Mouse (Mus musculus): ENCODE measurements around the gene Fam172a. TPM values are rescaled to one million over a fixed set of nuclear protein-coding genes. Genes with fewer than 3 reads are reported as not detected.
A peak's percentile ranks its signal among the peaks of the same experiment; 100 is the strongest.

Gene Fam172a
- polyA plus RNA-seq, 1 experiment from 2014 or later: 28.7 TPM

DNA sequence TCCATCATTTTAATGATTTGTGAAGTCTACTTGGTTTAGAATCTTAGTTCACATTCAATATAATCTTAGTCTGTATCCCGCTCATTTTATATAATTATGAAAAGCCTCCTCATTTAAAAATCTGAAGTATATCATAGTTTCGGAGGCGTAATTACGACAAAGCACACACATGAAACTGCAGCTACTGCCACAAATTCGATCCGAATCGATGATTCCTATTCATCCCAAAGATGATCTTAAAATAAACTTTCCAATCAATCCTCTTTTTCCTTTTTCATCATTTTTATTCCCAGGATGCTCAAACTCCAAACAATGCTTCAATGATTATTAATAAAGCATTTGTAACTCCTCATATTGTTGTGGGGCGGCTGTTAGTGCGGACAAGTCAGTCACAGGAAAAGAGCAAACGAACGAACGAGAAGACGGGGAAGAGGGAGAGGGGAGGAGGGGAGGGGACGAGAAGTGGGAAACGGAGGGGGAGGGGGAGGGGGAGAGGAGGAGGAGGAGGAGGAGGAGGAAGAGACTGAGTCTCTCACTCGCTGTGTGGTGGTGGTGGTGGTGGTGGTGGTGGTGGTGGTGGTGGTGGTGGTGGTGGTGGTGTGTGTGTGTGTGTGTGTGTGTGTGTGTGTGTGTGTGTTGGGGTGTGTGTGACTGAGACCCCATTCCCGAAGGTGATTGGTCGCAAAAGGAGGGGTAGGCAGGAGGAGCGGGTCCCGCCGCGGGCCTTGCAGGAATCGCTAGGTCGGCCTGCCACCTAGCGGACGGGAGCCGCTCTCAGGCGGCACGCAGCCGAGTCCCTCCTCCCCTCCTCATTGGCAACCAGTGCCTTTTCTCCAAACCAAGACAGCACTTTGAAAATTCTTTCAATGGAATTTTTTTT is 499.4 kb downstream of the Fam172a start:
- peak; percentile 96 for DNase-seq (ENCODE audit: low spot score)
- H3K27ac ChIP-seq: peak overlapping the region; percentile 50; the same call in 1 of the 2 replicates
- H3K36me3 ChIP-seq (ENCODE audit: insufficient read depth, low read length): no peaks in the 10 kb centered on the region
- H3K4me3 ChIP-seq (replicated peaks; ENCODE audit: low read depth, low read length): peak overlapping the region; percentile 82
- no peak overlapping the region for H3K9ac ChIP-seq (ENCODE audit: low read depth, low read length)
- 1% methylated on average over 29 of the region's 30 CpGs for WGBS
- H3K9me3 ChIP-seq (replicated peaks; ENCODE audit: low read length): no peaks in the 10 kb centered on the region
- peak; percentile 77 for TF ChIP-seq CTCF (IDR thresholded peaks at IDR 0.05; ENCODE audit: low read depth)
- peaks cover 5% of the 10 kb centered on the region; the same call in 1 of the 2 replicates for H3K4me1 ChIP-seq (replicated peaks; ENCODE audit: insufficient read depth, low read length)
- H3K4me2 ChIP-seq (ENCODE audit: low read length): peak overlapping the region; percentile 92
- H3K27me3 ChIP-seq (ENCODE audit: insufficient read depth, low read length): no peaks in the 10 kb centered on the region
- ATAC-seq (replicated peaks; ENCODE audit: low FRiP score, low read depth): peak; percentile 55

DNA sequence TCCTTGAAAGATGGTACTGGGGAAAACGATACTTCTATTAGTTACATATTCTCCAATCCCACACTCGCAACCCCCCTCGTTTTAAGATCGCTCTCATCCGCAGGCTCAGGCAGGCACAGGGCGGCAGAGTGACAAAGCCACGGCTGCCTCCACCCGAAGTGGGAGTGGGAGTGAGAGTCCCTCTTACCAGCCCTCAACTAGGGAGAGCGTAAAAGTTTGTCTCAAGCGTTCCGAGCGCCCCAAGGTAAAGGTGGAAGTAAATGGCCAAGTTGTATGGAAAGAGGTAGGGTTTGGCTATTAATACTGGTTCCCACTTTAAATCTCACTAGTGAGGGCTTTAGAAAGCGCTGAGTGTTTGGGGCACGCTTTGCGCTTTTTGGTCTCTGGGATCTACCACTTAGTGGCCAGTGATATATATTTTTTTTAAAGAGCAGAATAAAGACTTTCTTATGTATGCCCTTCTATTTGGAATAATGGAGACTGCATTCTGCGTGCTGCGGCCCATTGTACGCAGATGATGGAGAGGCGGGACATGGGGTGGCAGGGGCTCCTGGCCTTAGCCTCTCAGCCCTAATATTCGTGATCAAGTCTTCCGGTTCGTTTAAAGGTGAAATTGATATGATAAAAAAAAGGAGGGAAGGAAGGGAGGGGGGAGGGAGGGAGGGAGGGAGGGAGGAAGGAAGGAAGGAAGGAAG is 500.2 kb downstream of the Fam172a start:
- H3K4me2 ChIP-seq (ENCODE audit: low read length): peak overlapping the region; percentile 92
- H3K4me1 ChIP-seq (replicated peaks; ENCODE audit: insufficient read depth, low read length): peaks cover 5% of the 10 kb centered on the region; the same call in 1 of the 2 replicates
- peak overlapping the region; percentile 50 for H3K27ac ChIP-seq
- peak overlapping the region; percentile 82 for H3K4me3 ChIP-seq (replicated peaks; ENCODE audit: low read depth, low read length)
- peak; percentile 6; the same call in 1 of the 2 replicates for ATAC-seq (replicated peaks; ENCODE audit: low FRiP score, low read depth)
- no peaks in the 10 kb centered on the region for H3K9me3 ChIP-seq (replicated peaks; ENCODE audit: low read length)
- TF ChIP-seq CTCF (IDR thresholded peaks at IDR 0.05; ENCODE audit: low read depth): no peak
- H3K9ac ChIP-seq (ENCODE audit: low read depth, low read length): peak overlapping the region; percentile 37; the same call in 1 of the 2 replicates
- H3K27me3 ChIP-seq (ENCODE audit: insufficient read depth, low read length): no peaks in the 10 kb centered on the region
- peak; percentile 44 for DNase-seq (ENCODE audit: low spot score)
- under 1% methylated on average over 22 of the region's 22 CpGs for WGBS
- H3K36me3 ChIP-seq (ENCODE audit: insufficient read depth, low read length): no peaks in the 10 kb centered on the region

DNA sequence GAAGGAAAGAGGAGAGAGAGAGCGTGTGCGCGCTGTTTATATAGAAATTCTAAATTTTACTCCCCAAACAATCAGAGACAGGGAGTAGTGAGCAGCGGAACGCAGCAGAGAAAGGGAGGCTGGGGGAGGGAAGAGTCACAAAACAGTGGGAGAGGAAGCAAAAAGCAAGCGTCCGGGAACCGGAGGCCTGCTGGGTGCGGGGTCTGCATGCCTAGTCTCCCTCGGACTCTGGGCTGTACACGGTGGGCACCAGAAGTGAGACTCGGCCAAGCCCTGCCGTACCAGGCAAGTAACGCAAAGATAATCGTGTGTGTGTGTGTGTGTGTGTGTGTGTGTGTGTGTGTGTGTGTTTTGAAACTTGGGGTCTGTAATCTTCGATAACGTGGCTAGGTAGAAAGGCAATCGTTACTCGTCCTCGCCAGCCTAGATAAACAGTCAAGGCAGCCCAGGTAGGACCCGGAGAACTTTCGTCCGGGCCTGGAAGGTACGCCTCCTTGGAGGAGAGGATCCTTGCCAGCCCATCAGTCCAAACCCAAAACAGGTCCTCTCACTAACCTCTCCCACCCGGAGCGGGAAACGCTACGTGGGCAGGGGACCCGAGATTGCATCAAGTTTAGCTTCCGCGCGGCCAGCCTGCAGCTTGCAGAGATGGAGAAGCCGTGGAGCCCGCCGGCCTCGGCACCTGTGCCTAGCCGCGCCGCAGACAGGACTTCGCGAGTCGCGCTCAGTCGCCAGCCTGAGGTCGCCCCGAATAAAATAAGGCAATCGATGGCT is 500.9 kb downstream of the Fam172a start:
- H3K27ac ChIP-seq: peak overlapping the region; percentile 92
- H3K9ac ChIP-seq (ENCODE audit: low read depth, low read length): peak overlapping the region; percentile 67
- H3K4me3 ChIP-seq (replicated peaks; ENCODE audit: low read depth, low read length): peak overlapping the region; percentile 82
- no peaks in the 10 kb centered on the region for H3K9me3 ChIP-seq (replicated peaks; ENCODE audit: low read length)
- peaks cover 5% of the 10 kb centered on the region; the same call in 1 of the 2 replicates for H3K4me1 ChIP-seq (replicated peaks; ENCODE audit: insufficient read depth, low read length)
- under 1% methylated on average over 47 of the region's 47 CpGs for WGBS
- no peaks in the 10 kb centered on the region for H3K36me3 ChIP-seq (ENCODE audit: insufficient read depth, low read length)
- peak overlapping the region; percentile 92 for H3K4me2 ChIP-seq (ENCODE audit: low read length)
- no peaks in the 10 kb centered on the region for H3K27me3 ChIP-seq (ENCODE audit: insufficient read depth, low read length)
- TF ChIP-seq CTCF (IDR thresholded peaks at IDR 0.05; ENCODE audit: low read depth): no peak
- peak; percentile 1; the same call in 1 of the 2 replicates for ATAC-seq (replicated peaks; ENCODE audit: low FRiP score, low read depth)
- peak; percentile 57 for DNase-seq (ENCODE audit: low spot score)

GRCm38 (mm10) chr13:78203348-78204061 is 501.7 kb downstream of the Fam172a start:
- Histone ChIP-seq H3K4me3 (replicated peaks; ENCODE audit: low read depth, low read length) (peak overlapping the region; percentile 82), H3K27me3 (ENCODE audit: insufficient read depth, low read length) (no peaks in the 10 kb centered on the region), H3K9me3 (replicated peaks; ENCODE audit: low read length) (no peaks in the 10 kb centered on the region), H3K9ac (ENCODE audit: low read depth, low read length) (peak overlapping the region; percentile 67), H3K36me3 (ENCODE audit: insufficient read depth, low read length) (no peaks in the 10 kb centered on the region), H3K4me2 (ENCODE audit: low read length) (peak overlapping the region; percentile 92), H3K27ac (peak overlapping the region; percentile 92), H3K4me1 (replicated peaks; ENCODE audit: insufficient read depth, low read length) (peaks cover 5% of the 10 kb centered on the region; the same call in 1 of the 2 replicates)
- TF ChIP-seq CTCF (IDR thresholded peaks at IDR 0.05; ENCODE audit: low read depth): peak; percentile 56
- ATAC-seq (replicated peaks; ENCODE audit: low FRiP score, low read depth) (peak; percentile 53), DNase-seq (ENCODE audit: low spot score) (peak; percentile 94)
- WGBS: under 1% methylated on average over 36 of the region's 37 CpGs

DNA sequence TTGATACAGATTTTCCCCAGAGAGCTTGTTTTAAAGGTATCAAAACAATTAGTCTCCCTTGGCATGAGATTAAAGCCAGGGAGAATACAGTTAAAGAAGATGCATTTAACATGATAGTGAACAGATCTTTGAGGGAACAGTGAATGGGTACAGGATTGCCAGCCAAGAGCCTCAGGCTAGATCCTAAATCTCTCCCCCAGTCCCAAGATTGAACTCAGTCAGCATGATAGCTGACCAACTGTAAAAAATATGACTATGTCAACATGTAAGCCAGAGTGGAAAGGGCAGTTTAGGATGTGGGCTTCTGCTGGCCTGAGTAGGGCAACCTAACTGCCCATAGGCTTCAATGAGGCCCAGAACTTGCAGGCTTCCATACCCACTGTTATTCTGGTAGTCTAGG is 503.6 kb downstream of the Fam172a start:
- H3K27me3 ChIP-seq (ENCODE audit: insufficient read depth, low read length): no peaks in the 10 kb centered on the region
- no peak for DNase-seq (ENCODE audit: low spot score)
- no peak overlapping the region for H3K27ac ChIP-seq
- TF ChIP-seq CTCF (IDR thresholded peaks at IDR 0.05; ENCODE audit: low read depth): no peak
- H3K4me3 ChIP-seq (replicated peaks; ENCODE audit: low read depth, low read length): no peak overlapping the region
- ATAC-seq (replicated peaks; ENCODE audit: low FRiP score, low read depth): no peak
- no peaks in the 10 kb centered on the region for H3K9me3 ChIP-seq (replicated peaks; ENCODE audit: low read length)
- H3K4me2 ChIP-seq (ENCODE audit: low read length): no peak overlapping the region
- no peaks in the 10 kb centered on the region for H3K36me3 ChIP-seq (ENCODE audit: insufficient read depth, low read length)
- no peak overlapping the region for H3K9ac ChIP-seq (ENCODE audit: low read depth, low read length)
- peaks cover 10% of the 10 kb centered on the region; the same call in 1 of the 2 replicates for H3K4me1 ChIP-seq (replicated peaks; ENCODE audit: insufficient read depth, low read length)
